Mouse (Mus musculus): ENCODE results near the gene Atxn10.

GRCm38 (mm10) chr15:85497981-85498475 is 162.0 kb downstream of the Atxn10 start:
- no peak for TF ChIP-seq CTCF (IDR thresholded peaks at IDR 0.05)
- TF ChIP-seq EP300 (IDR thresholded peaks at IDR 0.05): no peak
